Mouse (Mus musculus): Measurements from ENCODE around the gene Rundc3a. TPM values are rescaled to one million over a fixed set of nuclear protein-coding genes. Genes with fewer than 3 reads are reported as not detected.

Rundc3a gene
- polyA plus RNA-seq, 1 experiment, result 446 TPM

GRCm38 (mm10) chr11:102415034-102415802, 22.0 kb downstream of the Rundc3a start:
- no peaks in the 10 kb centered on the region for H3K27me3 ChIP-seq (ENCODE audit: control insufficient read depth, insufficient read depth, low read length)
- no peak overlapping the region for H3K4me3 ChIP-seq (replicated peaks; ENCODE audit: insufficient read depth, low read depth, low read length)
- no peak overlapping the region for H3K27ac ChIP-seq (ENCODE audit: insufficient read depth, low read length)
- WGBS, result 64% methylated on average over 10 of the region's 10 CpGs
- no peak for TF ChIP-seq CTCF (IDR thresholded peaks at IDR 0.05; ENCODE audit: borderline replicate concordance, insufficient read depth, low read depth, low read length)
- no peak for TF ChIP-seq POLR2A (IDR thresholded peaks at IDR 0.05; ENCODE audit: borderline replicate concordance, insufficient read depth, low read length)
- no peak for DNase-seq
- no peaks in the 10 kb centered on the region for H3K4me1 ChIP-seq (ENCODE audit: control insufficient read depth, insufficient read depth, low read length)

GRCm38 (mm10) chr11:102417160-102417559, 24.0 kb downstream of the Rundc3a start:
- Histone ChIP-seq H3K27ac (ENCODE audit: insufficient read depth, low read length) (no peak overlapping the region), H3K27me3 (ENCODE audit: control insufficient read depth, insufficient read depth, low read length) (no peaks in the 10 kb centered on the region), H3K4me1 (ENCODE audit: control insufficient read depth, insufficient read depth, low read length) (no peaks in the 10 kb centered on the region), H3K4me3 (replicated peaks; ENCODE audit: insufficient read depth, low read depth, low read length) (no peak overlapping the region)
- WGBS, result 77% methylated on average over 1 of the region's 1 CpGs
- TF ChIP-seq POLR2A (IDR thresholded peaks at IDR 0.05; ENCODE audit: borderline replicate concordance, insufficient read depth, low read length), result no peak
- TF ChIP-seq CTCF (IDR thresholded peaks at IDR 0.05; ENCODE audit: borderline replicate concordance, insufficient read depth, low read depth, low read length), result no peak
- DNase-seq, result no peak

- Histone ChIP-seq H3K4me3 (replicated peaks; ENCODE audit: insufficient read depth, low read depth, low read length) (no peak overlapping the region), H3K4me1 (ENCODE audit: control insufficient read depth, insufficient read depth, low read length) (no peaks in the 10 kb centered on the region), H3K27ac (ENCODE audit: insufficient read depth, low read length) (no peak overlapping the region), H3K27me3 (ENCODE audit: control insufficient read depth, insufficient read depth, low read length) (no peaks in the 10 kb centered on the region)
- no peak for DNase-seq
- TF ChIP-seq POLR2A (IDR thresholded peaks at IDR 0.05; ENCODE audit: borderline replicate concordance, insufficient read depth, low read length) (no peak), CTCF (IDR thresholded peaks at IDR 0.05; ENCODE audit: borderline replicate concordance, insufficient read depth, low read depth, low read length) (no peak)
These were observed 25.7 kb downstream of the Rundc3a start for GRCm38 (mm10) chr11:102418887-102419286.

GRCm38 (mm10) chr11:102421559-102421958, 28.4 kb downstream of the Rundc3a start:
- TF ChIP-seq POLR2A (IDR thresholded peaks at IDR 0.05; ENCODE audit: borderline replicate concordance, insufficient read depth, low read length) (no peak), CTCF (IDR thresholded peaks at IDR 0.05; ENCODE audit: borderline replicate concordance, insufficient read depth, low read depth, low read length) (no peak)
- H3K4me1 ChIP-seq (ENCODE audit: control insufficient read depth, insufficient read depth, low read length), result no peaks in the 10 kb centered on the region
- no peak overlapping the region for H3K4me3 ChIP-seq (replicated peaks; ENCODE audit: insufficient read depth, low read depth, low read length)
- WGBS, result 50% methylated on average over 8 of the region's 8 CpGs
- no peak for DNase-seq
- H3K27ac ChIP-seq (ENCODE audit: insufficient read depth, low read length), result no peak overlapping the region
- no peaks in the 10 kb centered on the region for H3K27me3 ChIP-seq (ENCODE audit: control insufficient read depth, insufficient read depth, low read length)

GRCm38 (mm10) chr11:102424666-102425065, 31.5 kb downstream of the Rundc3a start:
- TF ChIP-seq CTCF (IDR thresholded peaks at IDR 0.05; ENCODE audit: borderline replicate concordance, insufficient read depth, low read depth, low read length) (no peak), POLR2A (IDR thresholded peaks at IDR 0.05; ENCODE audit: borderline replicate concordance, insufficient read depth, low read length) (no peak)
- H3K4me3 ChIP-seq (replicated peaks; ENCODE audit: insufficient read depth, low read depth, low read length), result no peak overlapping the region
- DNase-seq, result no peak
- no peak overlapping the region for H3K27ac ChIP-seq (ENCODE audit: insufficient read depth, low read length)
- 83% methylated on average over 6 of the region's 6 CpGs for WGBS
- H3K27me3 ChIP-seq (ENCODE audit: control insufficient read depth, insufficient read depth, low read length), result no peaks in the 10 kb centered on the region
- H3K4me1 ChIP-seq (ENCODE audit: control insufficient read depth, insufficient read depth, low read length), result no peaks in the 10 kb centered on the region

- Histone ChIP-seq H3K27me3 (ENCODE audit: control insufficient read depth, insufficient read depth, low read length) (no peaks in the 10 kb centered on the region), H3K4me1 (ENCODE audit: control insufficient read depth, insufficient read depth, low read length) (no peaks in the 10 kb centered on the region), H3K27ac (ENCODE audit: insufficient read depth, low read length) (no peak overlapping the region), H3K4me3 (replicated peaks; ENCODE audit: insufficient read depth, low read depth, low read length) (no peak overlapping the region)
- WGBS, result 76% methylated on average over 8 of the region's 8 CpGs
- no peak for DNase-seq
- TF ChIP-seq CTCF (IDR thresholded peaks at IDR 0.05; ENCODE audit: borderline replicate concordance, insufficient read depth, low read depth, low read length) (no peak), POLR2A (IDR thresholded peaks at IDR 0.05; ENCODE audit: borderline replicate concordance, insufficient read depth, low read length) (no peak)
These were observed 32.5 kb downstream of the Rundc3a start for GRCm38 (mm10) chr11:102425555-102426316.

- Histone ChIP-seq H3K27ac (ENCODE audit: insufficient read depth, low read length) (no peak overlapping the region), H3K27me3 (ENCODE audit: control insufficient read depth, insufficient read depth, low read length) (no peaks in the 10 kb centered on the region), H3K4me1 (ENCODE audit: control insufficient read depth, insufficient read depth, low read length) (peaks cover 24% of the 10 kb centered on the region), H3K4me3 (replicated peaks; ENCODE audit: insufficient read depth, low read depth, low read length) (no peak overlapping the region)
- DNase-seq, result no peak
- no peak for TF ChIP-seq CTCF (IDR thresholded peaks at IDR 0.05; ENCODE audit: borderline replicate concordance, insufficient read depth, low read depth, low read length)
- TF ChIP-seq POLR2A (IDR thresholded peaks at IDR 0.05; ENCODE audit: borderline replicate concordance, insufficient read depth, low read length), result no peak
- WGBS, result 67% methylated on average over 8 of the region's 8 CpGs
These were observed 35.9 kb downstream of the Rundc3a start for GRCm38 (mm10) chr11:102428981-102429540.
